Mouse (Mus musculus): ENCODE results near the gene Extl1.

The Extl1 gene

GRCm38 (mm10) chr4:134310656-134311055 lies 73.0 kb downstream of the Extl1 start:
- no peak for DNase-seq

DNA sequence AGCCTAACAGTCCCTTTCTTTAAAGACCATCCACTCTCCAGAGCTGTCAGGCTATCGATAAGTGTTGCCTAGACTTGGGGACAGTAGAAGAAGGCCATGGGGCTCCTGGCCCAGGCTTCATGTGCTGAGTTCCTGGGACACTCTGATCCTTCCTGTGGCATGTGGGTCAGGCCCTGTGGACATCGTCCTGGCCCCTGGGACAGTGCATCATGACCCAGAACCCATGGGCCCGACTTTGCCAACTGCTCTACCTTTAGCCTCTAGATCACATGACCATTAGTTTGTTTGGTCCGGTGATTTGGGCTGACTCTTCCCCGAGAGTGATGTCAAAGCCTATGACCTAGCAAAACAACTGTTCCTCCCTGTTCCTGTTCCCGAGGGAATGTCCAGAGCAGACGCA lies 73.5 kb downstream of the Extl1 start:
- no peak for DNase-seq

DNA sequence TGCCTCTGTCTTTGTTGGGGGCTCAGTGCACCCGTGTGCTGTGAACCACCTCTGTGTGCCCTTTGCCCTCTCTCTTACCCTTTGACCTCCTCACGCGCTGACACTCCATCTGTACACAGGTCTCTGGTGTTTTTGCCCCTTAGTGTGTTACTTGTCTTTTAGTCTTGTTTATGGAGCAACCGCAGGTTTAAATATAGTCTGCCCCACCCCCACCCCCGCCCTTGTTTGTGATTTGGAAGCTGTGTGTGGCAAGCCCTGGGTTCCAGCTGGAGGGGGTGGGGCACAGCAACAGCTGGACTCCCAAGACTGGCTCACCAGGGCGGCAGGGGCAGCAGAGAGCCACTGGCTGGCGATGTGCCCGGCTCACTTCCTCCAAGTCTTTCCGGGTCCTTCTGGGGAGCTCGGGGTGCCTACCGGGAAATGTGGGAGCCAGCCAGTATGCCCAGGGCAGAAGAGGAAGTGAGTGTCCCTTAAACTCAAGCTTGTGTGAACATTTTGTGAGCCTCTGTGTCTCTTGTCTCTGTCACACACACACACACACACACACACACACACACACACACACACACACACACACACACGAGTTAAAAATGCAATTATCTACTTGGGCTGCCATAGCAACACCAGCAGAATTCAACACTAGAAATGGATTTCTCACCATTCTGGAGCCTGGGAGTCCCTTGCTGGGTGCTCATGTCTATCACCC lies 76.1 kb downstream of the Extl1 start:
- DNase-seq: no peak

- DNase-seq: no peak
Measured at GRCm38 (mm10) chr4:134306963-134307362, 76.7 kb downstream of the Extl1 start.
